Mouse (Mus musculus) mouse trophoblast stem cell (cell line): ENCODE data around the gene Pou3f3.

Experiments
- in situ Hi-C, 2 experiments: fragments of 300-500 bp; cut with MseI, MboI; formaldehyde crosslinking; loops; 2 replicates in 1 of 2; 3 replicates in 1 of 2; pipeline ENCODE4 v1.15.1; 2025

Gene Pou3f3

DNA sequence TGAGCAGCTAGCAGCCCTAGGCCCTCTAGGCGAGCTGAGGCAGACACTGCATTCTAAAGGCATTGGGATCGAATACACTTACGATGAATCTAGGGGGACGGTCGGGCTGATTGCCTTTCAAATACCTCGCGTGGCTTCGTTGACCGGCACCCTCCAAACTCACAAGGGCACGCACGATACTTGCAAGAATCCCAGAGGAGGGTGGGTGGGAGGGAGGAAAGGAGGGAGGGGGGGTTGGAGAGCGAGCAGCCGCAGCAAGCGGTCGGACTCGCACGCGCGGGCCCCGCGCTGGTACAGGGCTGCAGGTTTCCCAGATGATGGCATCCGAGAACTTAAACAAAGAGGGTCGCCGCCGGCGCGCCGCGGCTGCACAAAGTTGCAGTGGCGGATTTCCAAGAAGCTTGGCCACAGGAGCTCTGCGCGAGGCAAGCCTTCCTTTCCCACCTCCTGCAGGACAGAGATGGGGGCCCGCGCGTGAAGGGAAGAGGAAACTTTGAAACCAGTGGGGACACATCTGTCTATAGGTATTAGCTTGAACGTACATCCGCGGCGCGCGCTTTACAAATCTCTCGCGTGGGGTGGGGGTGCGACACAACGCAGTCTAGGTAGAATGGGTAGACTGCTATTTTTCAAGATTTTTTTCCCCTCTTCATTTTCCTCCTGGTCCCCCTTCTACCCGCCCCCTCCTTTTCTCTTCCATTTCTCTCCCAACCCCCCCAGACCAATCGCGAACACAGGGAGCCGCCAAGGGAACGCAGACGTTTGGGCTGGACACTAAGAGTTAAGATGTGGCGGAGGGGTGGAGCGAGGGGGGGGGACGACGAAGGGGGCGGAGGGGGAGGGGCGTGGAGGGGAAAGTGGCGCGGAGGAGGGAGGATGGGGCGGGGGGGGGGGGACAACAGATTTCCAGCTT, 647 bp upstream of the Pou3f3 start:
- in situ Hi-C loops, result no loop called here

DNA sequence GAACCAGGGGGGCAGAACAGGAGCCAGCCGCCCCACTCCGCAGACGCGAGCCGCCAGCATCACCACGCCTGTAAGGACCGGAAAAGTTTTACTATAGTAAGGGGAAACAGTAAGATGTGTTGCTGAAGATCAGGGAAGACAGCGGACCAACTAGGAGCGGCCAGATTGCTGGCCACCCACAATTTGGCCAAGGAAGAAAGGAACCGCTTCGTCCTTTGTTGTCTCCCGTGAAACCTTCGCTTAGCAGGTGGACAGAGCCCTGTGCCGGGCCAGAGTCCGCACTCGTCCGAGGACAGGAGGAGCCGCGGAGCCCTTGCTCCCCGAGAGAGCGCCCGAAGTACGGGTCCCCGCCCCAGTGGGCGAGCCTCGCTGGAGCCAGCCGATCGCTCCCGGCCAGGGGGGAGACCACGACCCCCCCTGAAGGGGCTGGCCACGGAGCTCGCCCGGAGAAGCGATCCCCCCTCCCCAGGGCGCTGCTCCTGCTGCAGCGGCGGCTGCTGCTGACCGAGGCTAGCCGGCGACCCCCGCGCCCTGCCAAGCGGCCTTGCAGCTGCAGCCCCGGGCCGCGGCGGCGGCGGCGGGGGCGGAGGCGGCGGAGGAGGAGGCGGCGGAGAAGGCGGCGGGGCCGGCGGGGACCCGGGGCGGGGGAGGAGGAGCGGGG, 933 bp downstream of the Pou3f3 start:
- in situ Hi-C loops, result no loop called here

DNA sequence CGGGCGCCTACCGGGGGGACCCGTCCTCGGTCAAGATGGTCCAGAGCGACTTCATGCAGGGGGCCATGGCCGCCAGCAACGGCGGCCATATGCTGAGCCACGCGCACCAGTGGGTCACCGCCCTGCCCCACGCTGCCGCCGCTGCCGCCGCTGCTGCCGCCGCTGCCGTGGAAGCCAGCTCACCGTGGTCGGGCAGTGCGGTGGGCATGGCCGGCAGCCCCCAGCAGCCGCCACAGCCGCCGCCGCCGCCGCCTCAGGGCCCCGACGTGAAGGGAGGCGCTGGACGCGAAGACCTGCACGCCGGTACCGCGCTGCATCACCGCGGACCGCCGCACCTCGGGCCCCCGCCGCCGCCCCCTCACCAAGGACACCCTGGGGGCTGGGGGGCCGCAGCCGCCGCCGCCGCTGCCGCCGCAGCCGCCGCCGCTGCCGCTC, 1.8 kb downstream of the Pou3f3 start:
- in situ Hi-C loops, result no loop called here

DNA sequence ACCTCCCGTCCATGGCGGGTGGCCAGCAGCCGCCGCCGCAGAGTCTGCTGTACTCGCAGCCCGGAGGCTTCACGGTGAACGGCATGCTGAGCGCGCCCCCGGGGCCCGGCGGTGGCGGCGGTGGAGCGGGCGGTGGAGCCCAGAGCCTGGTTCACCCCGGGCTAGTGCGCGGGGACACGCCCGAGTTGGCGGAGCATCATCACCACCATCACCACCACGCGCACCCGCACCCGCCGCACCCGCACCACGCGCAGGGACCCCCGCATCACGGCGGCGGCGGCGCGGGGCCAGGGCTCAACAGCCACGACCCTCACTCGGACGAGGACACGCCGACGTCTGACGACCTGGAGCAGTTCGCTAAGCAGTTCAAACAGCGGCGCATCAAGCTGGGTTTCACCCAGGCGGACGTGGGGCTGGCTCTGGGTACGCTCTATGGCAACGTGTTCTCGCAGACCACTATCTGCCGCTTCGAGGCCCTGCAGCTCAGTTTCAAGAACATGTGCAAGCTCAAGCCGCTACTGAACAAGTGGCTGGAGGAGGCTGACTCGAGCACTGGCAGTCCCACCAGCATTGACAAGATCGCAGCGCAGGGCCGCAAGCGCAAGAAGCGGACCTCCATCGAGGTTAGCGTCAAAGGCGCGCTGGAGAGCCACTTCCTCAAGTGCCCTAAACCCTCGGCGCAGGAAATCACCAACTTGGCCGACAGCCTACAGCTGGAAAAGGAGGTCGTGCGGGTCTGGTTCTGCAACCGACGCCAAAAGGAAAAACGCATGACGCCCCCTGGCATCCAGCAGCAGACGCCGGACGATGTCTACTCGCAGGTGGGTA, 2.4 kb downstream of the Pou3f3 start:
- in situ Hi-C loops, result no loop called here

DNA sequence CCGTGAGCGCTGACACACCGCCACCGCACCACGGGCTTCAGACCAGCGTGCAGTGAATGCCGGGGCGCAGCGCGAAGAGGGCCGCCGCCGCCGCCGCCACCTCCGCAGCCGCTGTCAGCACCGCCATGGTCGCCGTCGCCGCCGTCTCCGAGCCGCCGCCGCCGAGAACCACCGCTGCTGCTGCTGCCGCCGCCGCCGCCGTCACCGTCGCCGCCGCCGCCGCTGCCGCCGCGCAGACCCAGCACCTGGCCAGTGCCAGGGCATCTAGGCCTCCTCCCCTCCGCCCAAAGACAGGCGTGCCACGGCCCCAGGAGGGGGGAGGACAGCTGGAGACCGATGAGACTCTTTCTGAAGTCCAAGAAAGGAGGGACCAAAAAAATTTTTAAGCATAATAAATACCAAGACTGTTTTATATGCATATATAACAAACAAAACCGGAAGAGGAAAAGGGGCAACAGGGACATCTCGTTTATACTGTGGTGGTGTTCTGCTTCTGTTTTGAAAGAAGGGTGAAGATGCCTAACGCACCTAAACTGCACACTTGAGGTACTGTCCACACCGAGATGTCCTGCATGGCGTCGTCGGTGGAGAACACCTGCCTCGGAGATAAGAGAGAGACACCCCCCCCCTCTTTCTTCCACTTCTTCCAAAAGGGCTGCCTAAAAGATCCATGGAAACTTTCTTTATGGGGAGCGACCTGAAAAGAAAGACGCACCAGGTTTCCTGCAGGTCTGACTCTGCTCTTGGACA, 3.2 kb downstream of the Pou3f3 start:
- in situ Hi-C loops, result no loop called here

DNA sequence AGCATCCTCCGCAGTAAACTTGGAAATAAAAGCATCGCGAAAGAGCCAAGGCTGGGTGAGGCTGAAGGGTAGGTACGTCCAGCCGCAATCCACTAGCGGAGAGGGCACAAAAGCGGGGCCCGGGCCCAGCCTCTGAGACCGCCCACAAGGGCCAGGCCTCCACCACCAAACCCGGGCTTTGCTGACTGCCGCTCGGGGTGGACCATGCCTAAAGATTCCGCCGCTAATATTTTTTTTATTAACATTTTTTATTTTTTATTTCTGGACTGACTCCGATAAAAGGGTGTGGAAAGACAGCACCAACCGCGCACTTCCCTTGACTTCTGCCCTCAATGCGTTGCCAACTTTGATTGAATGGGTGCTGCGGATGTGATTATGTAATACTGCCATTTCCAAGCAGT, 3.9 kb downstream of the Pou3f3 start:
- in situ Hi-C loops, result no loop called here

DNA sequence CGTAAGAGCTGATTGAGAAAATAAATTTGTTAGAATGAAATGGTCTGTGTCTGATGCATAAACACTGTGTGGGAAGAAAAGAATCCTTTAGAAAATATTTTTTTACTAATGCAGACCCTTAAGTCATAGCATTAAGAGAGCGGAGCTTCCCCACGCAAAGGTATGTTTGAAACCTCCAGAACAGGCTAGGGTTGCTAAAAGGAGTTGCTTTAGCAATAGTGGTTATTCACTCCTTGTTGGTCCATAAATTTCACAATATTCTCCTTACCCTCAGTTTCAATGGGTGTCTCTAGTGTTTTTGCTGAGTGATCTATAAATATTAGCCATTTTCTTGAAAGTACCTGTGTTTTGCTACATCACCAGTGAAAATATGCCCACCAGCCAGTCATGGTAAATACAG, 4.6 kb downstream of the Pou3f3 start:
- in situ Hi-C loops, result no loop called here

DNA sequence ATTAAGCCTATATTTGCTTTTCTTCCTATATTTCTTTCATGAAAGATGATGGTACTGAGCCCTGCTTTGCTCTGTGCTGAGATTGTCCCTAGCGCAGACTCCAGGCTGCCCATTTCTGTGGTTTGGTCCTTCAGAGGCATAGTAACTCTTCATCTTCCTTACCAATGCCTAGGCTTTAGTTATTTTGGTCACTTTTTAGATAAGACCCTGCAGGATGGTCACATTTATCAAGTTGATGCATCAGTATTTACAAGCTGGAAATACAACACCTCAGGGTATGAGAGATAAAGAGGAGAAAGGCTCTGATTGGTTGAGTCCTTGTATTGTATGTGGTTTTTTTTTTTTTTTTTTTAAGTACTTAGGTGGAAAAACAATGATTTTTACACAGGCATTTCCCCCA, 5.2 kb downstream of the Pou3f3 start:
- in situ Hi-C loops, result no loop called here

DNA sequence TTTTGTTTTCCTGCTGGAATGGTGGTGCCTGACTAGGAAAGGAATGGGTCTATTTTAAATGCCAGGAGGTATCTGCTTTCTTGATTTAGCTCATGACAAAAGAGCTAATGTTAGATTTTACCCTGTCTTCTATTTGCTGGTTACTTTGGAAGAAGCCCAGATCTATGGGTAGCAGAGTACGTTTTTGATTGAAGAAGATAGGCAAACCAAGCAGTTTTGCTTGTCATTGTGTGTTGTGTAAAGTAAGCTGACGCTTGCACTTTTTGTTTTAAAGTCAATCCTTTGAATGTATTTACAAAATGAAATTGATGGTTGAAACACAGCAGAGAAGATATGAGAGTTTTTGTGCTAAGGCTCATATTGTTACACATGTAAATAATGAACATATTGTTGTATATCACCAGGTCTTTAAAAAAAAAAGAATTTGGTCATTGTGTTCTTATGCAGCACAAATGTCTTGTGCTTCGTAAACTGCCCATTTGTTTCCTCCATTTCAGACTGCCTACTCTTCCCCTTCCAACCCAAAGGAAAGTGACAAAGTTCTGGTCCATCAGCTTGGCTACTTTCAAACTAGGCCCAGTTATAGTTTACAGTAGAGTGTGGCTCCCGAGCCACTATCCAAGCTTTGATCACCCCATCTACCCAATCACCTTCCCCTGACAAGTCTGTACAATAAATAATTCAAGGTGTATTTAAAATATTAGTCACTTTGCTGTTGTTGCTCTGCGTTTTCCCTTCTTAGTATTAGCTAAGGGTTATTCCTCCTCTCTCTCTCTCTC, 6.5 kb downstream of the Pou3f3 start:
- in situ Hi-C loops, result no loop called here

DNA sequence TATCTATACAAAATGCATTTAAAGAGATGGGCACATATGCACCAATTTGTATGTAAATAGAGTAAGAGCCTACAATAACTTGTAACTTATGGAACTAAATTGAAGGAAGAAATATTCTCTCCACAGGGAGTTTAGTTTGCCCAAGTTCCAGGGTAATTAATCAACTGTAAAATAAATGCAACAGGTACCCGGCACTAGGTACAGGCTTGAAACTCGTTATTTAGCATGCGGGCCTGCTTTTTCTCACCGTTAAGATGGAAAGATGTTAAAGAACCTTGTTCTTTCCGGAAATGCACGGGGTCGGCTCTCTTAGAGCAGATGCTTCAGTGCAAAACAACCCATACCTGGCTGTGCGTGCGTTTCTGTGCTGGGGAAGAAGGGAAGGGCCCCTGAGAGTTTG, 7.4 kb downstream of the Pou3f3 start:
- in situ Hi-C loops, result no loop called here

DNA sequence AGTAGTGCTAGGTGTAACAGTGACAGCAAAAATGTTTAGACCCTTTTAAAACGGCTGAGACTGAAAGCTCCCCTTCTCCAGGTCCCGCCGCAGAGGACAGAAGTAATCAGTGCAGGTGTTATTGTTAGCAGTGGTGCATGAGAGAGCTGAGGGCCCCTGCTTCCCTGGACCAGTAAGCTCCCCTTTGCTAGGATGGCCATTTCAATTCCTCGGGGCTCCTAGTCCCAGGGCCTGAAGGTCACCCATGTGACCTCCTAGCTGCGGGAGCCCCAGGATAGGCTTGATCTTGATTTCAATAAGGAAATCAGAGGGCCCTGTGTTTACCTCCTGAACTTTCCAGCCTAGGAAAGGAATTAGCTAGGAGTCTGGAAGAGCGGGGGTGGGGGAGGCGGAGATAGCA, 7.9 kb downstream of the Pou3f3 start:
- in situ Hi-C loops, result no loop called here

DNA sequence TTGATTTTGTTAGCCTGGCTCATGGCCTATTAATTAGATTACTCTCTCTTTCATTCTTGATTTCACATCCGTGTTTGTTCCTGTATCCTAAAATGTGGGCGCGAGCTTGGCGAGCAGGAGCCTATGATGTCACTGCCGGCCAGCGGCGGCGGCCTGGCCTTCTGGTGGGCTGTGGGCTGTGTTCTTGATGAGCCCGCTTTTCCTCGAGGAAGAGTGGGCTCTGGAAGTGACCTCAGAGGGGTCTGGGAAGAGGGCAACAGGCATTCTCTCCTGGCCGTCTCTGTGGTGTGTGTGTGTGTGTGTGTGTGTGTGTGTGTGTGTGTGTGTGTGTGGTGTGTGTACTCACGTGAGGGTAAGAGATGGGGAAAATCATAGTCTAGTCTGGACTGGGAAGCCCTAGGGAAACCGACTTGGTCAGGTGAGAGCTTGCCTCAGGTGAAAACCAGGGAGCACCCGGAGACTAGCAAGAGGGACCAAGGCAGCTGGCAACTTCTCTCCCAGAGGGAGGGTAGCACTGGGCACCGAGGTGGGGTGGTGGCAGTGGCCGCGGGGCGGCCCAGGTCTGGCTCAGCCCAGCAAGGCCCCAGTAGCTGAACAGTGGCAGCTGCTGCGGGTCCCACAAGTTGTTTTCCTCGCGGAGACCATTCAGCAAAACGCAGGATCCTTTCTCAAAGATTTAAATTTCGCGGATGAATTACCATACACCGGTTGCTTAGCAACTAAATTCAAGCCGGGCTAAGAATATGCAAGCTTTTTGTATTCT, 8.5 kb downstream of the Pou3f3 start:
- in situ Hi-C loops, result no loop called here

DNA sequence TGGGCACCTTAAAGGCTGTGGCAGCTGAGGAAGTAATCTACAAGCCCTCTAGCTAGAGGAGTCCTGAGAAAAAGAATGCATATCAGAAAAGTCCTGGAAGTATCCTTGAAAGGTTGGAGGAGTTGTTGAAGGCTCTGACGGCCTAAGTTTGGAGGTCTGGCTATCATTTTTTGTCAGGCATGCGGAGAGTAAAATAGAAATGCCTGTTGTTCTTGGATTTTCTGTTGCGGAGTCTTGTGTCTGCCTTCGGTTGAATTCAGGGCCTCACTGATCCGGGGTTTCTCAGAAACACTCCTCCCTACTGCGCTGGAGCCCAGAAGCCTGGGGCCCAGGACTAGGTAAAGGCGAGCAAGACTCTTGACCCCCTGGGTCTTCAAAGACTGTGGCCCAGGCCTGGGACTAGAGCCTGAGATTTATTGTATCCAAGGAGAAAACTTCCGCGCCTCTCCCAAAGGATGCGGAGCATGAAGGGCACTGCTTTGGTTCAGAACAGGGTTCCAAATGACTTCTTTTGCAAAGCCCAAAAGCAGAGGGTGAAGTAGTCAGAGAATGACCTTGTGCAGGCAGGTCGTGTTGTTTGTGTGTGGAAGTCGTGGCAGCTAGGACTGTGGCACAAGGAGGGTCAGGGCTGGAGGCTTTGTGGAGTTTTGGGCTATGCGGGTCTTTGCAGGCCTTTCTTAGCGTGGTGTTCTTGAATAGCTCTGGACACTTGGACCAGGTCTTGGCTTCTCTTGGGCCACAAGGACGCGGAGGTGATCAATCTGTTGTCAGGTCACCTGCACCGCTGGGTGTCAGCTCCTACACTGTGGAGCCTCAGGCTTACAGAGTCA, 9.6 kb downstream of the Pou3f3 start:
- in situ Hi-C loops, result no loop called here

DNA sequence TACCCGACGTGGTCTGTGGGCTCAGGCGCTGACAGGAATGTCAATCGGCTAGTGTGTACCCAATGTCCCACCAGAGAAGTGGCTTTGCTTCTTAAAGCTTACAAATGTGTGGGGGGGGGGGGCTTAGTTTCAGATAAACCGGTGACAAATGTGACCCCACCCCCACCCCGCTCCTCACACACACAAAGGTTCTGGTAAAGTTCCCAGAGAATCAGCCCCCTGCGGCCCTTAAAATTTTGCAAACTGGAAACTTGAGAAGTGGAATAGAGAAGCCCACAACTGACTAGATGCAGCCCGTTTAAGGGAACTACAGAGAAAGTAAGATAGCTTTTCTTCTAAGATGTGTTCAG, 10.2 kb downstream of the Pou3f3 start:
- in situ Hi-C loops, result no loop called here

DNA sequence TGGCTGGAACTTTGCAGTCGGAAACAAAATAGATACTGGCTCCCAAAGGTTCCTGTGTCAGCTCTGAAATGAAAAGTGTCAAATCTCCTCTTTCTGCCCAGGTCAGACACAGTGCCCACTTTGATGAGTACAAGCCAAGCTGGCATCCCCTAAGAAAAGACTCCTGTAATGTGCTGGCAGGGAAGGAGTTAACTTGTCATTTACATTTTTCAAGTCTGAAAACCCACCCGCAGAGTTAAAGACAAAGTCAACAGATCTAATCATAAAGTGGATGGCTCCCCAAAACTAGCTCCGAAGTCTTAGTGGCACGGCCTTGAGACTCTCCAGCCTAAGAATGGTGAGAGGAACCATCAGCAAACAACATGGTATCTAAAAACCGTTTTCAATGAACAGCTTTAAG, 11.6 kb downstream of the Pou3f3 start:
- in situ Hi-C loops, result no loop called here

DNA sequence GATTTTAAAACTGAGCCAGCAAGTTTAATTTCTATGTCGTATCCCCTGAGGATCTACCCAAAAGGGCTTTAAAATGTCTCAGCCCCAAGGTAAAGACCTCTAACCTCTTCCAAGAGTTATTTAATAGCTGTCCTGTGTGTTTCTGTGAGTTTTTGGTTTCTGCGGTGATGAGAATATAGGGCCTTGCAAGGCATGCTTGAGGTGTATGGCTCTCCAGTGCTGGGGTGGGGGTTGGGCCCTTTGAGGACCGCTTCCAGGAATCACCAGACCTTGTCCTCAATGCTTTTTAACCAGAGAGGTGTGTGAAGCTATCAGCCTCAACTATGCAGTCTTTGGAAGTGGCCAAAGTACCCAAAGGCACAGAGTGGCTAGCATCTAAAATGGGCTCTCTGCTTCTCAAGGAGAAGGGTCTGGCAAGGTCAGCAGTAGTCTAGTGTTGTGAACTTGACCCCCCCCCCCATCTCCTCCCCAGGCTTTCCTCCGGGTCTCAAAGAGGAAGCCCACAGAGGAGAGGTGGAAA, 12.1 kb downstream of the Pou3f3 start:
- in situ Hi-C loops, result no loop called here

DNA sequence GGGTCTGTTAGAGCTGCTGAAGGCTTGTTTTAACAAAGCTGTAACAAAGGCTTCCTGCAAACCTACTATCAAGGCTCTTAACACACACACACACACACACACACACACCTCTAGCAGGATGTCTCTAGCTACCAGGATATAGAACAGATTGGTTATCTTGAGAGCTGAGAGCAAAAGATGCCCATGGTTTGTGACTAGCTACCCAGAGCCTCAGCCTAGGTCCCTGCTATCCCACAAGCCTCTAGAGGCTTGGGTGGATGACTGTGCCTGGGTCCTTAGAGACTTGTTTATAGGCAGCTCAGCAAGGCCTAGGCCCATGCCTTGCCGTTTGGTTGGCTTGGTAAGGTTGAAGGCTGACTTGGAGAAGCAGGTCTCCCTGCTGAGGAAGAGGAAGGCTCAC, 13.5 kb downstream of the Pou3f3 start:
- in situ Hi-C loops, result no loop called here

DNA sequence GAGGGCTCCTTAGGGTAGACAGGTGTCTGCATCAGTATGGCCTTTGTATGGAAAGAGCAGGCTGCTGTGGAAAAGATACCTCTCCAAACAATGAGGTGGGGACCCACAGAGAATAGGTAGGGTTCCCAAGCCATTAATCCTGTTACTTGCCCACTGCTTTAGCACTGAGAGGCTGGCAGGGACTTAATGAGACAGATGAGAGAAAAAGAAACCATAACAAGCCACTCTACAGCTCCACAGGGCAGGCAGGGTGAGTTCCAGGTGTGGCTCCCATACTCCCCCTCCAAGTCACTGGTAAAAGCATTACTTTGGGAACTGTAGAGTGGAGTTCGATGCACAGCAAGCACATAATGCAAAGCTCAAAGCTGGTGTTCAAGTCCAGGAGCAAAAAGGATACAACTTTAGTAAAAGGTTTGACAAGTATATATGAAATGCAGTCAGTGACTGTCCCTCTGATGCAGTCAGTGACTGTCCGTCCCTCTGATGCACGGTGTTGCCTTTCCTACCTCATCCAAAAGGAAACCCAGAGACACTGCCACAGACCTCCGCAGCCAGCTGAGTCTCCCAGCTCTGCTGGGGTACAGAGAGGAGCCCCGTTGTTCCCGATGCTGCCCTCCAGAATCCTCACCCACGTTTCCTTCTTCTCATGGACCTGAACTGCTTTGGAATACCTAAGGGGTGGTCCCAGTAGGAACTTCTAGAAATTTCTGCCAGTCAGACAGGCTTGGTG, 14.0 kb downstream of the Pou3f3 start:
- in situ Hi-C loops, result no loop called here
